Mouse (Mus musculus): ENCODE measurements around the gene Sobp. TPM values are rescaled to one million over a fixed set of nuclear protein-coding genes. Genes with fewer than 3 reads are reported as not detected.

Gene Sobp
- polyA plus RNA-seq, 1 experiment from 2014 or later, result 15.6 TPM

- no peak overlapping the region for H3K27ac ChIP-seq
These were observed 150.7 kb downstream of the Sobp start for GRCm38 (mm10) chr10:43023454-43024194.

GRCm38 (mm10) chr10:43022190-43022761 is 152.1 kb downstream of the Sobp start:
- H3K9ac ChIP-seq (replicated peaks), result peak overlapping the region; percentile 72
- H3K27ac ChIP-seq, result no peak overlapping the region
- H3K4me1 ChIP-seq (replicated peaks), result peaks cover 29% of the 10 kb centered on the region
- H3K4me2 ChIP-seq (replicated peaks), result peak overlapping the region; percentile 93
- no peaks in the 10 kb centered on the region for H3K36me3 ChIP-seq
- 1% methylated on average over 29 of the region's 29 CpGs for WGBS
- ATAC-seq, result peak; percentile 53
- peaks cover 32% of the 10 kb centered on the region for H3K27me3 ChIP-seq
- H3K4me3 ChIP-seq (replicated peaks), result peak overlapping the region; percentile 48
- no peaks in the 10 kb centered on the region for H3K9me3 ChIP-seq

More at GRCm38 (mm10) chr10:43023454-43024194, 150.7 kb downstream of the Sobp start:
- ATAC-seq, result no peak
- H3K4me3 ChIP-seq (replicated peaks), result no peak overlapping the region
- no peaks in the 10 kb centered on the region for H3K9me3 ChIP-seq
- no peak overlapping the region for H3K9ac ChIP-seq (replicated peaks)
- peaks cover 32% of the 10 kb centered on the region for H3K27me3 ChIP-seq
- H3K4me1 ChIP-seq (replicated peaks), result peaks cover 36% of the 10 kb centered on the region
- 77% methylated on average over 10 of the region's 10 CpGs for WGBS
- no peak overlapping the region for H3K4me2 ChIP-seq (replicated peaks)
- H3K36me3 ChIP-seq, result no peaks in the 10 kb centered on the region

- Histone ChIP-seq H3K27ac (no peak overlapping the region), H3K9ac (replicated peaks) (peak overlapping the region; percentile 72), H3K9me3 (no peaks in the 10 kb centered on the region), H3K4me2 (replicated peaks) (peak overlapping the region; percentile 93), H3K27me3 (peaks cover 32% of the 10 kb centered on the region), H3K4me1 (replicated peaks) (peaks cover 23% of the 10 kb centered on the region), H3K4me3 (replicated peaks) (peak overlapping the region; percentile 48), H3K36me3 (no peaks in the 10 kb centered on the region)
- ATAC-seq, result peak; percentile 78
- under 1% methylated on average over 69 of the region's 69 CpGs for WGBS
These were observed 152.7 kb downstream of the Sobp start for GRCm38 (mm10) chr10:43021512-43022116.

DNA sequence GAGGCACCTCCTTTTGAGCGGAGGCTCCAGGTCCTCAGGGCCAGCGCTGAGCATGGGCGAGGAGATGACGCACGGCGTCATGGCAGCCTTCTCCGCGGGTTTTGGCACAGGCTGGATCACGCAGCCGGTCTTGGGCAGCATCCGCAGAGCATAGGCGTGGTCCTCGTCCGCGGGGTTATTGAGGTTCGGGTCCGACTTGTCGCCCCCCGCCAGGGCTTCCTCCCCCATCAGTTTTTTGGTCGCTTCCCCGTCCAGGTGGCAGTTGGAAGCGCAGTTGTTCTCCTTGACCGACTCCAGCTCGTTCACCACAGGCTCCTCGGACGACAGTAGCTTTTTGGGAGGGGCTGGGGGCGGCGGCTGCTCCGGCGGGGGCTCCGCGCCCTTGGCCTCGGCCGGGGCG is 153.3 kb downstream of the Sobp start:
- WGBS, result 3% methylated on average over 35 of the region's 35 CpGs
- peaks cover 32% of the 10 kb centered on the region for H3K27me3 ChIP-seq
- H3K4me3 ChIP-seq (replicated peaks), result peak overlapping the region; percentile 48
- H3K9ac ChIP-seq (replicated peaks), result peak overlapping the region; percentile 72
- ATAC-seq, result peak; percentile 43
- H3K4me1 ChIP-seq (replicated peaks), result peaks cover 20% of the 10 kb centered on the region
- H3K27ac ChIP-seq, result no peak overlapping the region
- H3K9me3 ChIP-seq, result no peaks in the 10 kb centered on the region
- H3K36me3 ChIP-seq, result no peaks in the 10 kb centered on the region
- peak overlapping the region; percentile 93 for H3K4me2 ChIP-seq (replicated peaks)

GRCm38 (mm10) chr10:43014782-43015181 is 159.5 kb downstream of the Sobp start:
- no peaks in the 10 kb centered on the region for H3K4me1 ChIP-seq (replicated peaks)
- WGBS, result 89% methylated on average over 5 of the region's 5 CpGs
- no peak overlapping the region for H3K4me3 ChIP-seq (replicated peaks)
- H3K36me3 ChIP-seq, result peaks cover 4% of the 10 kb centered on the region; the same call in 1 of the 2 replicates
- H3K27ac ChIP-seq, result no peak overlapping the region
- no peak overlapping the region for H3K9ac ChIP-seq (replicated peaks)
- H3K9me3 ChIP-seq, result no peaks in the 10 kb centered on the region
- no peak overlapping the region for H3K4me2 ChIP-seq (replicated peaks)
- no peak for ATAC-seq
- H3K27me3 ChIP-seq, result 0 out of 2 replicates have a peak, but pooled peaks cover 3% of the 10 kb centered on the region

DNA sequence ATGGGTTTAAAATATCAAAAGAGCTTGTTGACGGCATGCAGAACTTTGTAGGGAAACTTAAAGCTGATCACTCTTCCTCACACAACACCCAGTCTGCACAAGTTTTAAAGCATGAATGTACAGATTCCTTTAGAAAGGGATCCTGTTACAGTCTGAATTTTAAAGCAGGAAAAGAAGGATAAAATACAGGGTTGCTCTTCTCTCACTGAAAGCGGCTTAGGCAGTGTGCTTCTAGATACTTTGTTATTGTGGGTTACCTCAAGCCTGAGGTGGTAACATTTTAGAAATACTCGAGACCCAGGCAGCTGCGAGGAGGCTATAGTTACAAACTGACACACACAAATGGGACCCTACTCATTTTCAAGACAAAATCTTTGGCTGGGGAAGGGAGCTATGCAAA is 160.0 kb downstream of the Sobp start:
- WGBS, result 84% methylated on average over 4 of the region's 4 CpGs

DNA sequence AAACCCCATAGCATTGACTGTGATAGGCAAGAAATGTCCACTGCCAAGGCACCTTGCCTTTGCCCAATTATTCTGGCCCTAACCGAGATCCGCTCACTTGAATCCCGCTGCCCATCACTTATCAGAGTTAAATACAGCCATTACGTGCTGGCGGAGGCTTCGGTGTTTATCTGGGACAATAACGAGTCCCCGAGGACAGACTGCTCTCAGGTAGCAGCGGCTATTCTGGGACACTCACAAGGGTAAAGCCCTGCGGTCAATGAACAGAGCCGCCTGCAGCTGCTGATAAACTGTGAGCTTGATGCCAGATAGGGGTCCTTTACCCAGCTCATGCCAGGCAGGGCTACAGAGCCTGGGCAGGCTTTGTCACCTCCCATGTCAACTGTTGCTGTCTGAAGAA is 166.2 kb downstream of the Sobp start:
- 56% methylated on average over 11 of the region's 11 CpGs for WGBS
- H3K27me3 ChIP-seq, result no peaks in the 10 kb centered on the region
- no peaks in the 10 kb centered on the region for H3K9me3 ChIP-seq
- ATAC-seq, result peak; percentile 37; the same call in 1 of the 2 replicates
- no peak overlapping the region for H3K4me2 ChIP-seq (replicated peaks)
- no peak overlapping the region for H3K9ac ChIP-seq (replicated peaks)
- H3K4me3 ChIP-seq (replicated peaks), result no peak overlapping the region
- H3K27ac ChIP-seq, result no peak overlapping the region
- H3K36me3 ChIP-seq, result no peaks in the 10 kb centered on the region; the same call in 1 of the 2 replicates
- H3K4me1 ChIP-seq (replicated peaks), result peaks cover 3% of the 10 kb centered on the region

More for the DNA sequence above, 160.0 kb downstream of the Sobp start:
- no peak overlapping the region for H3K27ac ChIP-seq
- H3K4me3 ChIP-seq (replicated peaks), result no peak overlapping the region
- no peak overlapping the region for H3K4me2 ChIP-seq (replicated peaks)
- H3K27me3 ChIP-seq, result no peaks in the 10 kb centered on the region
- H3K9me3 ChIP-seq, result no peaks in the 10 kb centered on the region
- H3K9ac ChIP-seq (replicated peaks), result no peak overlapping the region
- no peaks in the 10 kb centered on the region for H3K4me1 ChIP-seq (replicated peaks)
- peaks cover 4% of the 10 kb centered on the region; the same call in 1 of the 2 replicates for H3K36me3 ChIP-seq
- no peak for ATAC-seq

- no peak overlapping the region for H3K9ac ChIP-seq (replicated peaks)
- no peak for ATAC-seq
- 80% methylated on average over 4 of the region's 4 CpGs for WGBS
These were observed 167.8 kb downstream of the Sobp start for GRCm38 (mm10) chr10:43006534-43006933.

DNA sequence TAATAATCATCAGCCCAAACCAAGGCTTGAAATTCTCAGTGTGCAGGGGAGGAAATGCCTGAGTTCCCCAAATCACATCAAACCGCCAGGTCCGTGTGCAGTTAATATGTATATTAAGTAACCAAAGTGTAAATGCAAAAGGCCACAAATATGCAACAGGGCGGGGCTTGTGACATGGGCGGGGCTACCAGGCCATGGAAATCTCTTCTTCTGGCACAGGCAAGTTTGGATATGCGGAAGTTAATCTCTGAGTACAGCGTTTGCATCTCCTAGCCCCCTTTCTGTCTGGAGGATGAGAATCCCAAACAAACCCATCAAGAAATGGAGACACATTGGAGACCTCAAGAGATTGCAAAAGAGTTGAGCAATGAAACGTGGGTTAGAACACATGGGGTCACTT is 168.7 kb downstream of the Sobp start:
- H3K9ac ChIP-seq (replicated peaks), result no peak overlapping the region
- H3K4me2 ChIP-seq (replicated peaks), result no peak overlapping the region
- WGBS, result 82% methylated on average over 7 of the region's 7 CpGs
- no peaks in the 10 kb centered on the region for H3K9me3 ChIP-seq
- peaks cover 17% of the 10 kb centered on the region for H3K4me1 ChIP-seq (replicated peaks)
- no peak overlapping the region for H3K4me3 ChIP-seq (replicated peaks)
- no peaks in the 10 kb centered on the region; the same call in 1 of the 2 replicates for H3K36me3 ChIP-seq
- no peak for ATAC-seq
- H3K27ac ChIP-seq, result no peak overlapping the region
- no peaks in the 10 kb centered on the region for H3K27me3 ChIP-seq

More at GRCm38 (mm10) chr10:43006534-43006933, 167.8 kb downstream of the Sobp start:
- no peak overlapping the region for H3K4me2 ChIP-seq (replicated peaks)
- no peak overlapping the region for H3K27ac ChIP-seq
- H3K27me3 ChIP-seq, result no peaks in the 10 kb centered on the region
- no peaks in the 10 kb centered on the region for H3K9me3 ChIP-seq
- no peaks in the 10 kb centered on the region; the same call in 1 of the 2 replicates for H3K36me3 ChIP-seq
- H3K4me1 ChIP-seq (replicated peaks), result peaks cover 17% of the 10 kb centered on the region
- no peak overlapping the region for H3K4me3 ChIP-seq (replicated peaks)

GRCm38 (mm10) chr10:43005031-43005430 is 169.3 kb downstream of the Sobp start:
- Histone ChIP-seq H3K27me3 (no peaks in the 10 kb centered on the region), H3K36me3 (no peaks in the 10 kb centered on the region; the same call in 1 of the 2 replicates), H3K27ac (no peak overlapping the region), H3K9me3 (no peaks in the 10 kb centered on the region), H3K4me3 (replicated peaks) (no peak overlapping the region), H3K4me2 (replicated peaks) (no peak overlapping the region), H3K9ac (replicated peaks) (no peak overlapping the region), H3K4me1 (replicated peaks) (peaks cover 17% of the 10 kb centered on the region)
- ATAC-seq, result no peak
- 87% methylated on average over 4 of the region's 4 CpGs for WGBS

- 90% methylated on average over 16 of the region's 16 CpGs for WGBS
- H3K27ac ChIP-seq, result no peak overlapping the region
- no peak overlapping the region for H3K9ac ChIP-seq (replicated peaks)
- no peak for ATAC-seq
- H3K4me1 ChIP-seq (replicated peaks), result peaks cover 17% of the 10 kb centered on the region
- no peak overlapping the region for H3K4me2 ChIP-seq (replicated peaks)
- no peaks in the 10 kb centered on the region for H3K27me3 ChIP-seq
- H3K36me3 ChIP-seq, result no peaks in the 10 kb centered on the region; the same call in 1 of the 2 replicates
- H3K4me3 ChIP-seq (replicated peaks), result no peak overlapping the region
- H3K9me3 ChIP-seq, result no peaks in the 10 kb centered on the region
These were observed 170.1 kb downstream of the Sobp start for GRCm38 (mm10) chr10:43004174-43004734.

DNA sequence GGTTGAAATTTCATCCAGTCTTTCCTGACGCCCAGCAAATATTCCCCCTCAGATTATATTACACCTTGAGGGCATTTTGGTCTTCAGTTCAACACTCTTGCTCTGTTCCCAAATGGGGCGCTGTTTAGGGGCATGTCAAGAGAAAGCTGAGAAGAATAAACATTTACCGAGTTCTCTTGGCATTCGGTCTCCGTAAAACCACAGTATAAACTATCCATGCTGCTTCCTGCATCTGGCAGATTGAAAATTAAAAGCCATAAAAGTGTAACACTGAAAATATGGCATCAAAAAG is 170.9 kb downstream of the Sobp start:
- H3K27ac ChIP-seq, result no peak overlapping the region
- H3K36me3 ChIP-seq, result no peaks in the 10 kb centered on the region; the same call in 1 of the 2 replicates
- no peak overlapping the region for H3K4me3 ChIP-seq (replicated peaks)
- no peaks in the 10 kb centered on the region for H3K9me3 ChIP-seq
- 64% methylated on average over 5 of the region's 5 CpGs for WGBS
- peaks cover 17% of the 10 kb centered on the region for H3K4me1 ChIP-seq (replicated peaks)
- no peak for ATAC-seq
- no peak overlapping the region for H3K4me2 ChIP-seq (replicated peaks)
- H3K27me3 ChIP-seq, result no peaks in the 10 kb centered on the region
- no peak overlapping the region for H3K9ac ChIP-seq (replicated peaks)

All from midbrain, embryonic 13.5 days (tissue).